Mouse (Mus musculus): Measurements from ENCODE around the gene Iqcn. TPM values are rescaled to one million over a fixed set of nuclear protein-coding genes. Genes with fewer than 3 reads are reported as not detected.

The Iqcn gene
- polyA plus RNA-seq, 1 experiment from 2014 or later: not detected

DNA sequence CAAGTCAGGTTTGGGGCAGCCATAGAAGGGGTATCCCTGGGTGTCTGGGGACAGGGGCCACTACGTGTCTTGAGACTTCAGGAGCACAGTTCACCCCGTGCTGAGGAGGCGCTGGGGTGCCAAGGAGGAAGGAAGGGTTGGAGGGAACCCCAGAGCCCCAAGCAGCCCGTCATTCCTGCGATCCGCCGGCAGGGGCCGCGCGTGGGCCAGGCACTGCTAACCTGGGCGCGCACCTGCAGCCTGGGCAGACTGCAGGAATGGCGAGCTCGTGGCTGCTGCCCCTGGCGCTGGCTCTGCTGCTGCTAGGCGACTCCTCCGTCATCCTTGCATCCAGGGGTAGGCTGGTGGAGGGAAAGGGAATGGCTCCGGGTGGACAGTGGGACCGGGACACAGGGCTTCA, 15.0 kb downstream of the Iqcn start, which contains the start of gene Gm3336:
Gene Gm3336 (plus strand): TSS at position 247 of the 400 bp plus-strand sequence.
- Histone ChIP-seq H3K27me3 (peaks cover 4% of the 10 kb centered on the region; the same call in 1 of the 2 replicates), H3K9ac (replicated peaks) (no peak within 1 kb of the TSS), H3K27ac (no peak within 1 kb of the TSS), H3K4me3 (replicated peaks) (no peak within 1 kb of the TSS), H3K9me3 (no peaks in the 10 kb centered on the region), H3K36me3 (no peaks in the 10 kb centered on the region), H3K4me2 (no peak within 1 kb of the TSS), H3K4me1 (replicated peaks) (no peaks in the 10 kb centered on the region)
- WGBS: 3% methylated on average over 19 of the region's 19 CpGs
- ATAC-seq (ENCODE audit: insufficient number of reproducible peaks, insufficient read depth, low FRiP score, low TSS enrichment, low read depth): no peak; the same call in 1 of the 2 replicates

DNA sequence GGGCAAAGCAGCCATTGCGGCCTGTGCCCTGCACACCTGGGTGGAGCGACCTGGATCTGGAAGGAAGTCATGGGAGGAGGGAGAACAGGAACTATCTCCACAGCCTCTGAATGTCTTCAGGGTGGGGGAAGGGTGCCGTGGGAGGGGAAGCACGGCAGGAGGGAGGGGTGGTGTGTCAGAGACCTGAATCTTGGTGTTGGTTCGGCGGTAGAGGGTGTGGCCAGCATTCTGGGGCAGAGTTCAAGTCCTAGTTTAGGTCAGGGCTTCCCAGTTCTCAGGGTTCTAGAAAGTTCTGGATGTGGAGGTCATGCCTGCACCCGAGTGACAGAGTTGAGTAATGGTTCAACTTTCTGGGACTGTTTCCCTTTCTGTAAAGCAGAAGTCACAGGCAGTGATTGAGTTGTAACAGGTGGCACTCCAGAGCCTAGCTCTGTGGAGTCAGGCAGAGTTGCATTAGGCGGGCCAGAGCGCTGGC, 16.6 kb downstream of the Iqcn start:
- Histone ChIP-seq H3K9me3 (no peaks in the 10 kb centered on the region), H3K4me2 (no peak overlapping the region), H3K4me3 (replicated peaks) (no peak overlapping the region), H3K27me3 (peaks cover 8% of the 10 kb centered on the region; the same call in 1 of the 2 replicates), H3K4me1 (replicated peaks) (no peaks in the 10 kb centered on the region), H3K9ac (replicated peaks) (no peak overlapping the region), H3K36me3 (no peaks in the 10 kb centered on the region), H3K27ac (no peak overlapping the region)
- no peak for ATAC-seq (ENCODE audit: insufficient number of reproducible peaks, insufficient read depth, low FRiP score, low TSS enrichment, low read depth)
- 63% methylated on average over 9 of the region's 9 CpGs for WGBS

DNA sequence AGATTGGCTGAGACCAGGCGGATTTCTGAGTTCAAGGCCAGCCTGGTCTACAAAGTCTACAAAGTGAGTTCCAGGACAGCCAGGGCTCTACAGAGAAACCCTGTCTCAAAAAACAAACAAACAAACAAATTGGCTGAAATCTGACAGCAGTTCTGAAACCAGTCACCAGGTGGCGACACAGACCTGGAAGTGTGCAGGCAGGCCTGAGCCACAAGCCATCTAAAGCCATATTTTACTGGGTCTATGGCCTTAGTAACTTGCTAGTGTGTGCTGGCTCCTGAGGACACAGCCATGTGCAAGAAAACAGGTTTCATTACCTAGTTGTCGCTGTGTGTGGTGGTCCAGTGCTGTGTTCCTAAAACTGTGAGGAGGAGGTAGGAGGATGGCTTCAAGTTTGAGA, 17.5 kb downstream of the Iqcn start:
- no peak overlapping the region for H3K27ac ChIP-seq
- H3K4me1 ChIP-seq (replicated peaks): no peaks in the 10 kb centered on the region
- WGBS: 6% methylated on average over 3 of the region's 3 CpGs
- no peaks in the 10 kb centered on the region for H3K36me3 ChIP-seq
- no peak overlapping the region for H3K4me2 ChIP-seq
- no peak overlapping the region; the same call in 1 of the 2 replicates for H3K9ac ChIP-seq (replicated peaks)
- ATAC-seq (ENCODE audit: insufficient number of reproducible peaks, insufficient read depth, low FRiP score, low TSS enrichment, low read depth): peak; percentile 23; the same call in 1 of the 2 replicates
- no peak overlapping the region for H3K4me3 ChIP-seq (replicated peaks)
- no peaks in the 10 kb centered on the region for H3K9me3 ChIP-seq
- H3K27me3 ChIP-seq: peaks cover 11% of the 10 kb centered on the region

DNA sequence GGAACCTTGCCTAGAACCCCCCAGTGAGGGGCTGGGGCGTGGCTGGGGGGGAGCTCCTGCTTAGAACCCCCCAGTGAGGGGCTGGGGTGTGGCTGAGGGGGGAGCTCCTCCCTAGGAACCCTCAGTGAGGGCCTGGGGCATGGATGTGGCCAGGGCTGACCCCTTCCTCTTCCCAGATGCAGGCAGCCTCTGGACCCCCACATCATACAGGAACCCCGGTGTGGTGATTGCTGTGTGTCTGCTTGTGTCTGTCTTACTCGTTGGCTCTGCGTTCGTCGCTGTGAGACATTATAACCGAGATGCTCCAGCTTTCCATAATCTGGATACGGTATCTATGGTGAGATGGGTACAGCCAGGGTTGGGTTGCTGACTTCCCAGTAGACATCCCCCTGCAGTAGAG, 18.3 kb downstream of the Iqcn start:
- Histone ChIP-seq H3K27ac (no peak overlapping the region), H3K27me3 (peaks cover 20% of the 10 kb centered on the region), H3K36me3 (no peaks in the 10 kb centered on the region), H3K9me3 (no peaks in the 10 kb centered on the region), H3K4me1 (replicated peaks) (no peaks in the 10 kb centered on the region), H3K4me2 (no peak overlapping the region), H3K9ac (replicated peaks) (no peak overlapping the region), H3K4me3 (replicated peaks) (no peak overlapping the region)
- no peak for ATAC-seq (ENCODE audit: insufficient number of reproducible peaks, insufficient read depth, low FRiP score, low TSS enrichment, low read depth)
- WGBS: 80% methylated on average over 8 of the region's 8 CpGs

DNA sequence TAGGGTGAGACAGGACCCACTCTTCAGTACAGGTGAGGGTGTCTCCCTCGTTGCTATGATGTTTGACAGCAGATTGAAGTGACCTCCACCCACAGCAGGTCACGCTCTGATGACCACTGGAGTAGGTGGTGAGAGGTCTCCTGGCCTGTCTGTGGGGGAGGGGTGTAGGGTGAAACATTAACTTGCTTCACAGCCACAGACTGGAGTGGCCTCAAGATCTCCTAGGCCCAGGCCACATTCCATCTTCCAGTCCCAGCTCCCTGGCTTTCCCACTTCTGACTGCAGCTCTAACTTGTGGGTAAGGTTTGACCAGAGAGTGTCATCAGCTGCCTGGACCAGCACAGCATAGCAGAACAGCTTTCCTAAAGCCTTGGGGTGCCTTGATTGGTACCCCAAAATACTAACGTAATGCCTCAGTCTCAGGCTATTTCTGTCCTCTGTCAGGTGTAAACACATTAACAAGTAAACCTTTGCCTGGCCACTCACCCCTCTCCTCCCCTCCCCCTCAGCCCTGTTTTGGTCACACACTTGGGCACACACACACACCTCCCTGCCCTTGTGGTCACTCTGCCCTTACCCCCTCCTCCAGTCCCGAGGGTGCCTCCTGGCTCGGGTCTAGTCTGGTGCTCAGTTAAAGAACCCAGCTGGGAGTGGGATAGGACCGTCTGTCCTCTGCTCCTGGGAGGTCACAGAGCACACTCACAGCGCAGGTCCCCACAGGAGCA, 20.4 kb downstream of the Iqcn start, which contains the start of gene Pde4c:
Gene Pde4c (plus strand): TSS at position 235 of the 725 bp plus-strand sequence.
- H3K36me3 ChIP-seq: no peaks in the 10 kb centered on the region
- H3K4me3 ChIP-seq (replicated peaks): no peak within 1 kb of the TSS
- H3K4me1 ChIP-seq (replicated peaks): no peaks in the 10 kb centered on the region
- no peak within 1 kb of the TSS for H3K9ac ChIP-seq (replicated peaks)
- no peak for ATAC-seq (ENCODE audit: insufficient number of reproducible peaks, insufficient read depth, low FRiP score, low TSS enrichment, low read depth)
- no peak within 1 kb of the TSS for H3K4me2 ChIP-seq
- H3K27ac ChIP-seq: no peak within 1 kb of the TSS
- no peaks in the 10 kb centered on the region for H3K9me3 ChIP-seq
- WGBS: 63% methylated on average over 7 of the region's 7 CpGs
- H3K27me3 ChIP-seq: peaks cover 38% of the 10 kb centered on the region

DNA sequence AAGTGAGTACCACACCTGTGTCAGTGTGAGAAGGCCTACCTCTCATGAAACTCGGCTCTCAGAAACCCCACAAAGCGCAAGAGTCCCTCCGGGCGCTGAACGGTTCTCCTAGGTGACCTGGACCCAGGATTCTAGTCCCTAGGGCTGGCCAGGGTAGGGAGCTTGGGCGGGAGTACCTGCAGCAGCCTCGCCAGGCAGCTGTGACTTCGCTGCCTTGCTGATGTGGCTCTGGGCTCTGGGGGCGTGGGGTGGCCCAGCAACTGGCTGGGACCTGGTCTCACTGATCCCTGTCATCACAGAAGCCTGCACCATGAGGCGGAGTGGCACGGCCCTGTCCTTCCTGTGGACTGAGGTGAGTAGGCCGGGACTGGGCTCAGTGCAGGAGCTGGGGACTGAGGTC, 21.0 kb downstream of the Iqcn start:
- Histone ChIP-seq H3K9me3 (no peaks in the 10 kb centered on the region), H3K27me3 (peaks cover 44% of the 10 kb centered on the region), H3K4me3 (replicated peaks) (no peak overlapping the region), H3K27ac (no peak overlapping the region), H3K36me3 (no peaks in the 10 kb centered on the region), H3K9ac (replicated peaks) (no peak overlapping the region), H3K4me1 (replicated peaks) (no peaks in the 10 kb centered on the region), H3K4me2 (no peak overlapping the region)
- no peak for ATAC-seq (ENCODE audit: insufficient number of reproducible peaks, insufficient read depth, low FRiP score, low TSS enrichment, low read depth)
- WGBS: 74% methylated on average over 12 of the region's 12 CpGs

DNA sequence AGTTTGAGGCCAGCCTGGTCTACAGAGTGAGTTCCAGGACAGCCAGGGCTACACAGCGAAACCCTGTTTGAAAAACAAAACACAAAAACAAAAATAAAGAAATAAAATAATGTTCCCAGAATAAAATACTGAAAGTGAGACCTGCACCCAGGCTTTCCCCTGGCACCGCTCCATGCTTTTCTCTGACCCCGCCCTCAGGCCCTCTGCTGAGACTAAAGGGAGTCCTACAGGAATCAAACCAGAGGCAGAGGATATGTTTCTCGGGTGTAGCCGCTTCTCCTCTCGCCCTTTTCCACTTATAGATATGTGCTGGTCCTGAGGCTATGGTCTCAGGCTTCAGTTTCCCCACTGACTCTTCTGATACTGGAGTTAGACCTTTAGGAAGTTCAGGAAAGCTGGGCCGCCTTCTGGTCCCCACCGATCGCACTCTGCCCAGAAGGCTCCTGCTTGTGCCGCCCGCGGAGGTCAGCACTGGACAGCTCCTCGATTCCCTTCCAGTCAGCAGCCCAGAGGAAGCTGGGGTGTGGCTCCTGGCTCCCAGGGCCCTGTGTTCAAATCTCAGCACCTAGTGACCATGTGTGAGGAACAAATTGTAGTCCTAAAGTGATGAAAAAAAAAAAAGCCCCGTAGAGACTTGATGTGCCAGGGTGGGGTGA, 22.7 kb downstream of the Iqcn start:
- Histone ChIP-seq H3K9ac (replicated peaks) (no peak overlapping the region), H3K4me1 (replicated peaks) (peaks cover 6% of the 10 kb centered on the region; the same call in 1 of the 2 replicates), H3K27ac (no peak overlapping the region), H3K36me3 (no peaks in the 10 kb centered on the region), H3K4me3 (replicated peaks) (no peak overlapping the region), H3K27me3 (peaks cover 57% of the 10 kb centered on the region), H3K9me3 (no peaks in the 10 kb centered on the region), H3K4me2 (no peak overlapping the region)
- 25% methylated on average over 14 of the region's 14 CpGs for WGBS
- no peak for ATAC-seq (ENCODE audit: insufficient number of reproducible peaks, insufficient read depth, low FRiP score, low TSS enrichment, low read depth)

DNA sequence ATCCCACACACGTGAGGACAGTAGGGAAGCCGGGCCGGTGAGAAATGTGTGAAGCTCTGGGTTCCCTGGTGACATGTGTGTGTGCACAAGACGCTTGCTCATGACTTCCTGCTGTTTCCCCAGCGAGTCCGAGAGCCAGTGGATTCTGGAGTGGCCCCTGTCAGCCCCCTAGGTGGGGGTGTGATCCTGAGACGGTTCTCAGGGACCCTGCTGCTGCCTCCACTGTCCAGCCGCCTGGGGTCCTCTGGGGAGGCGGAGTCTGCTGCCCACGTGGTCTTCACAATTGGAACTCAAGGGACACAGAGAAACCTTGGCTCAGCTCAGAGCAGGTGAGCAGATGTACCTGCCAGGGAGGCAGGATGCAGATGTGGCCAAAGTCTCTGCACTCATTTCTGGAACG, 23.5 kb downstream of the Iqcn start:
- Histone ChIP-seq H3K4me3 (replicated peaks) (no peak overlapping the region), H3K27me3 (peaks cover 65% of the 10 kb centered on the region), H3K27ac (no peak overlapping the region), H3K9ac (replicated peaks) (no peak overlapping the region), H3K36me3 (no peaks in the 10 kb centered on the region), H3K9me3 (no peaks in the 10 kb centered on the region), H3K4me1 (replicated peaks) (peaks cover 6% of the 10 kb centered on the region; the same call in 1 of the 2 replicates), H3K4me2 (no peak overlapping the region)
- no peak for ATAC-seq (ENCODE audit: insufficient number of reproducible peaks, insufficient read depth, low FRiP score, low TSS enrichment, low read depth)
- WGBS: 46% methylated on average over 11 of the region's 11 CpGs

DNA sequence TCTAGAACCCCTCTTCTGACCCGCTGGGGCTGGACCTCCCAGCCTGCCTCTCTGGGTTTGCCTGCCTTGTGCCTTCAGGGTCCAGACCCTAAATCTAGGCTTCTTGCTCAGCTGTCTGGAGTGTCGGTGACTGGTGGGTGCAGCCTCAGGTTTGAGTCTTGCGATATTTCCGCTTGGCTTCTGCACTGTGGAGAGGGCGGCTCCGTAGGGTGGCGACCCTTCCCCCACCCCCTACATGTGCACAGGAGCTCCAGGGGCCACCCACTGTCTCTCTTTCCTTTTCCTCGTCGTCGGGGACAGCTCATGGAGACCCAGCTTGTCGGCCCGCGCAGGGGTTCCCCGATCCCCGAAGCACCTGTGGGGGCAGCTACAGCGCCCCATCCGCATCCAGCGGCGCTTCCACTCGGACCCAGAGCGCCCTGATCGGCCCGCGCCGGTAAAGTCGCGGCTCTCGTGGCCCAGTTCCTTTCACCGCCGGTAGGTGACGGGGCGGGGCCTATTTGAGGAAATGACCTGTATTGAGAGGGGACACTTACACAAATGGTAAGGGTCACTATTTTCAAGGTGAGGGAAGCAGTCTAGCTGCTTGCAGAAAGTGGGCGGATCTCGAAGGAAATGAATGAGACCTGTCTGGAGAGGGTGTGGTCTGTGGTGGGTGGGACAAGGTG, 26.7 kb downstream of the Iqcn start:
- Histone ChIP-seq H3K27me3 (peaks cover 80% of the 10 kb centered on the region), H3K9ac (replicated peaks) (no peak overlapping the region), H3K9me3 (no peaks in the 10 kb centered on the region), H3K27ac (no peak overlapping the region), H3K4me1 (replicated peaks) (peaks cover 6% of the 10 kb centered on the region; the same call in 1 of the 2 replicates), H3K36me3 (no peaks in the 10 kb centered on the region), H3K4me2 (peak overlapping the region; percentile 57), H3K4me3 (replicated peaks) (peak overlapping the region; percentile 33)
- no peak for ATAC-seq (ENCODE audit: insufficient number of reproducible peaks, insufficient read depth, low FRiP score, low TSS enrichment, low read depth)
- WGBS: 4% methylated on average over 33 of the region's 34 CpGs

DNA sequence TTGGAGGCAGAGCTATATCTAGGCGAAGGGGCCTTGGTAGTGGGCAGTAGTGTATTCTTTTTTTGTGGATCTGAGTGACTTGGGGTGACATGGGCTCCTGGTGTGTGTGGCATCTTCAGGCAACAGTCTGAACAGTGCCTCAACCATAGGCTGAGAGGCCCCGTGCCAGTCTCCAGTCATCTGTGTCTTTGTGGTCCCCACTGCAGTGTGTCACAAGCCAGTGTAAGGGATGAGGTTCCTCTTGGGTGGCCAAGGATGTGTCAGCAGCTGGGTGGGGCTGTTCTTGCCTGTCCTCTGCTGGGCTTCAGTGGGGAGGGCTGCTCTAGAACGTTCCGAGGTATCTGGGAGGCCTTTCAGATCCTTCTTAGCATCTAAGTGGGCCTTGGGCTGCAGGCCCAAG, 27.7 kb downstream of the Iqcn start:
- peak; percentile 3; the same call in 1 of the 2 replicates for ATAC-seq (ENCODE audit: insufficient number of reproducible peaks, insufficient read depth, low FRiP score, low TSS enrichment, low read depth)
- H3K4me1 ChIP-seq (replicated peaks): peaks cover 6% of the 10 kb centered on the region; the same call in 1 of the 2 replicates
- H3K4me2 ChIP-seq: no peak overlapping the region
- no peaks in the 10 kb centered on the region for H3K9me3 ChIP-seq
- no peak overlapping the region for H3K27ac ChIP-seq
- H3K27me3 ChIP-seq: peaks cover 78% of the 10 kb centered on the region
- H3K4me3 ChIP-seq (replicated peaks): no peak overlapping the region
- H3K36me3 ChIP-seq: no peaks in the 10 kb centered on the region
- no peak overlapping the region for H3K9ac ChIP-seq (replicated peaks)
- WGBS: 84% methylated on average over 4 of the region's 4 CpGs

DNA sequence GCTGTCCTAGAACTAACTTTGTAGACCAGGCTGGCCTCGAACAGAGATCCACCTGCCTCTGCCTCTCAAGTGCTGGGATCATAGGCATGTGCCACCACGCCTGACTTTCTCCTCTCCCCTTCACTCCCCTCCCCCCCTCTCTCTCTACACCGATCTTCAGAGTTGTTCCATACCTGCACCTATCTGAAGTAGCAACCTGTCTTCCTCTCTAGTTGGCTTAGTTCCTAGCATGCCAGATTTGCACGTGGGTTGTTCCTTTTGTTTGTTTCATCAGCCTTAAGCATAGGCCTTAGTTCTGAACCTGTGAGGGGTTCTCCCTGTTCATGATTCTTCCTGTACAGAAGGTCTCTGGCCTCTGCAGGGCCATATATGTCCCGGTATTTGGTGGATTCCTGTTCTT, 34.4 kb downstream of the Iqcn start:
- Histone ChIP-seq H3K9ac (replicated peaks) (no peak overlapping the region), H3K27ac (no peak overlapping the region), H3K9me3 (no peaks in the 10 kb centered on the region), H3K4me1 (replicated peaks) (no peaks in the 10 kb centered on the region), H3K4me3 (replicated peaks) (no peak overlapping the region), H3K36me3 (no peaks in the 10 kb centered on the region), H3K4me2 (no peak overlapping the region), H3K27me3 (peaks cover 56% of the 10 kb centered on the region)
- no peak for ATAC-seq (ENCODE audit: insufficient number of reproducible peaks, insufficient read depth, low FRiP score, low TSS enrichment, low read depth)
- 66% methylated on average over 5 of the region's 5 CpGs for WGBS
